Mouse (Mus musculus): ENCODE measurements around the gene Reep6.

Gene Reep6

GRCm38 (mm10) chr10:80300672-80301181 lies 29.0 kb upstream of the Reep6 start:
- no peak for DNase-seq (ENCODE audit: extremely low spot score, low read depth, low spot score)

GRCm38 (mm10) chr10:80301256-80302081 lies 28.3 kb upstream of the Reep6 start:
- no peak for DNase-seq (ENCODE audit: extremely low spot score, low read depth, low spot score)

- DNase-seq (ENCODE audit: extremely low spot score, low read depth, low spot score): no peak
These were observed 27.7 kb upstream of the Reep6 start for GRCm38 (mm10) chr10:80302082-80302355.

- no peak for DNase-seq (ENCODE audit: extremely low spot score, low read depth, low spot score)
These were observed 27.3 kb upstream of the Reep6 start for GRCm38 (mm10) chr10:80302471-80302881.

GRCm38 (mm10) chr10:80304458-80304857 lies 25.3 kb upstream of the Reep6 start:
- DNase-seq (ENCODE audit: extremely low spot score, low read depth, low spot score): no peak

GRCm38 (mm10) chr10:80304862-80305261 lies 24.9 kb upstream of the Reep6 start:
- no peak for DNase-seq (ENCODE audit: extremely low spot score, low read depth, low spot score)

- no peak for DNase-seq (ENCODE audit: extremely low spot score, low read depth, low spot score)
These were observed 18.2 kb upstream of the Reep6 start for GRCm38 (mm10) chr10:80311560-80311959.

- DNase-seq (ENCODE audit: extremely low spot score, low read depth, low spot score): no peak
These were observed 16.9 kb upstream of the Reep6 start for GRCm38 (mm10) chr10:80312586-80313504.

GRCm38 (mm10) chr10:80313627-80314201 lies 16.0 kb upstream of the Reep6 start:
- no peak for DNase-seq (ENCODE audit: extremely low spot score, low read depth, low spot score)

- DNase-seq (ENCODE audit: extremely low spot score, low read depth, low spot score): no peak
These were observed 15.2 kb upstream of the Reep6 start for GRCm38 (mm10) chr10:80314494-80315001.

- DNase-seq (ENCODE audit: extremely low spot score, low read depth, low spot score): no peak
These were observed 14.4 kb upstream of the Reep6 start for GRCm38 (mm10) chr10:80315315-80315714.

GRCm38 (mm10) chr10:80316359-80316781 lies 13.4 kb upstream of the Reep6 start:
- no peak for DNase-seq (ENCODE audit: extremely low spot score, low read depth, low spot score)

GRCm38 (mm10) chr10:80317011-80317410 lies 12.7 kb upstream of the Reep6 start:
- DNase-seq (ENCODE audit: extremely low spot score, low read depth, low spot score): no peak

GRCm38 (mm10) chr10:80320340-80320760 lies 9.4 kb upstream of the Reep6 start, which contains the start of gene 2310011J03Rik:
Gene 2310011J03Rik, minus strand, starts transcription at chr10:80320537.
- peak; percentile 66 for DNase-seq (ENCODE audit: extremely low spot score, low read depth, low spot score)

- DNase-seq (ENCODE audit: extremely low spot score, low read depth, low spot score): no peak
These were observed 8.6 kb upstream of the Reep6 start for GRCm38 (mm10) chr10:80321014-80321669.

GRCm38 (mm10) chr10:80321670-80322581 lies 7.8 kb upstream of the Reep6 start:
- no peak for DNase-seq (ENCODE audit: extremely low spot score, low read depth, low spot score)

GRCm38 (mm10) chr10:80322811-80323211 lies 6.9 kb upstream of the Reep6 start:
- no peak for DNase-seq (ENCODE audit: extremely low spot score, low read depth, low spot score)

- DNase-seq (ENCODE audit: extremely low spot score, low read depth, low spot score): no peak
These were observed 6.3 kb upstream of the Reep6 start for GRCm38 (mm10) chr10:80323261-80324119.
